Mouse (Mus musculus) ES-E14 (cell line): ENCODE data around the gene Cars2. TPM values are rescaled to one million over a fixed set of nuclear protein-coding genes. Genes with fewer than 3 reads are reported as not detected.
"Not testable (repeated sequence)": the region's sequence is repeated elsewhere in the genome, so short reads cannot be mapped to it uniquely, and the experiment has no call there.

Experiments used
- DNase-seq: peaks from one replicate; pipeline ENCODE4 v3.0.0-alpha.2; 2013; ENCODE audit warnings: low read depth, low spot score
- H3K27ac ChIP-seq: 2 replicates; pipeline ENCODE4 v1.5.1; 2012; ENCODE audit warnings: low read depth, mild to moderate bottlenecking, low read length, moderate library complexity, mixed read lengths; ENCODE audit not compliant: poor library complexity, insufficient read depth, severe bottlenecking
- H3K36me3 ChIP-seq: 2 replicates; pipeline ENCODE4 v1.6.1; 2012; ENCODE audit warnings: mild to moderate bottlenecking, low read length, moderate library complexity, mixed read lengths; ENCODE audit not compliant: control insufficient read depth, poor library complexity, insufficient read depth, severe bottlenecking
- H3K4me1 ChIP-seq, 2 experiments: fragments of 150-350 bp in 1 of 2; sonication (generic) in 1 of 2; 2 replicates each; pipeline ENCODE4 v1.6.1; 2012; ENCODE audit warnings: low read length in 2 of 2, mild to moderate bottlenecking in 1 of 2, mixed read lengths in 1 of 2; ENCODE audit not compliant: control insufficient read depth in 2 of 2, insufficient read depth in 2 of 2, poor library complexity in 1 of 2
- H3K4me3 ChIP-seq, 2 experiments: fragments of 150-350 bp in 1 of 2; sonication (generic) in 1 of 2; 2 replicates each; pipeline ENCODE4 v1.5.1; 2012; ENCODE audit warnings: low read length in 2 of 2, low read depth in 1 of 2, mild to moderate bottlenecking in 1 of 2, mixed read lengths in 1 of 2; ENCODE audit not compliant: insufficient read depth in 1 of 2, poor library complexity in 1 of 2, severe bottlenecking in 1 of 2
- H3K9ac ChIP-seq: 2 replicates; pipeline ENCODE4 v1.6.1; 2012; ENCODE audit warnings: low read depth, mild to moderate bottlenecking, low read length, mixed read lengths; ENCODE audit not compliant: poor library complexity, insufficient read depth, severe bottlenecking
- H3K9me3 ChIP-seq: fragments of 150-350 bp; sonication (generic); 2 replicates; pipeline ENCODE4 v1.6.1; 2012; ENCODE audit warnings: low read depth, mild to moderate bottlenecking, low read length; ENCODE audit not compliant: control insufficient read depth, insufficient read depth
- CHD2 ChIP-seq: IDR thresholded peaks from 2 replicates; pipeline ENCODE4 v1.6.1; 2014; ENCODE audit warnings: mild to moderate bottlenecking, low read depth, low read length, inconsistent platforms
- HCFC1 ChIP-seq: IDR thresholded peaks from 2 replicates; pipeline ENCODE4 v1.6.1; 2012; ENCODE audit warnings: low read length, inconsistent platforms, borderline replicate concordance; ENCODE audit not compliant: insufficient read depth
- MAFK ChIP-seq: IDR thresholded peaks from 2 replicates; pipeline ENCODE4 v1.6.1; 2014; ENCODE audit warnings: mild to moderate bottlenecking, low read depth, low read length, inconsistent platforms; ENCODE audit not compliant: insufficient read depth
- ZC3H11A ChIP-seq: IDR thresholded peaks from 2 replicates; pipeline ENCODE4 v1.6.1; 2012; ENCODE audit warnings: low read depth, mild to moderate bottlenecking, inconsistent platforms, low read length, borderline replicate concordance
- ZNF384 ChIP-seq: IDR thresholded peaks from 2 replicates; pipeline ENCODE4 v1.6.1; 2012; ENCODE audit warnings: low read depth, low read length, inconsistent platforms
- in situ Hi-C, 2 experiments: fragments of 600-800 bp; cut with MboI; formaldehyde crosslinking; loops; one replicate each; pipeline ENCODE4 v1.15.1; 2025; ENCODE audit warnings: low sequenced_read_pairs in 2 of 2, inconsistent platforms in 1 of 2; ENCODE audit not compliant: unreplicated experiment in 2 of 2
- total RNA-seq: library from RNA; depleted of rRNA; stranded (reverse); fragments of 300-350 nt; gene quantifications from 2 replicates; pipeline ENCODE4 v1.2.3, GENCODE M21; 2012

Cars2 gene
- total RNA-seq, 1 experiment = 34.6 TPM

- TF ChIP-seq MAFK (no peak), HCFC1 (no peak), ZNF384 (no peak), CHD2 (no peak), ZC3H11A (no peak)
- Histone ChIP-seq H3K9me3 (no peaks in the 10 kb centered on the region), H3K36me3 (no peaks in the 10 kb centered on the region), H3K4me3 (no peak overlapping the region), H3K9ac (no peak overlapping the region), H3K27ac (no peak overlapping the region), H3K4me1 (peaks cover 2 to 7% of the 10 kb centered on the region in 2 experiments; a peak in 2 of 4 replicates)
- no peak for DNase-seq
- in situ Hi-C loops = loop anchor here in 1 of 2 experiments (25.0 kb wide), 1 partner anchor 912 kb away; the partner anchor contains the start of gene Sox1
Measured at GRCm38 (mm10) chr8:11475397-11475796, 75.2 kb downstream of the Cars2 start.

- H3K4me1 ChIP-seq = peaks cover 2 to 5% of the 10 kb centered on the region in 2 experiments; a peak in 2 of 4 replicates
- in situ Hi-C loops = no loop called here
- H3K27ac ChIP-seq = no peak overlapping the region
- no peak overlapping the region for H3K9ac ChIP-seq
- no peak overlapping the region for H3K4me3 ChIP-seq
- no peaks in the 10 kb centered on the region for H3K9me3 ChIP-seq
- TF ChIP-seq ZNF384 (no peak), ZC3H11A (no peak), HCFC1 (no peak)
- no peak for DNase-seq
- H3K36me3 ChIP-seq = no peaks in the 10 kb centered on the region
Measured at GRCm38 (mm10) chr8:11473072-11473471, 77.5 kb downstream of the Cars2 start.

GRCm38 (mm10) chr8:11471309-11471708, 79.3 kb downstream of the Cars2 start:
- no peak overlapping the region for H3K9ac ChIP-seq
- TF ChIP-seq HCFC1 (no peak), CHD2 (no peak), ZC3H11A (no peak), MAFK (no peak), ZNF384 (no peak)
- no peak for DNase-seq
- H3K36me3 ChIP-seq = no peaks in the 10 kb centered on the region
- no peak overlapping the region for H3K27ac ChIP-seq
- peaks cover 2 to 5% of the 10 kb centered on the region in 2 experiments; a peak in 2 of 4 replicates for H3K4me1 ChIP-seq
- in situ Hi-C loops = no loop called here
- no peak overlapping the region for H3K4me3 ChIP-seq
- H3K9me3 ChIP-seq = no peaks in the 10 kb centered on the region

- Histone ChIP-seq H3K9me3 (no peaks in the 10 kb centered on the region), H3K4me3 (no peak overlapping the region), H3K36me3 (no peaks in the 10 kb centered on the region), H3K9ac (no peak overlapping the region), H3K4me1 (peaks cover 2% of the 10 kb centered on the region in 2 experiments; a peak in 2 of 4 replicates), H3K27ac (no peak overlapping the region)
- no peak for DNase-seq
- in situ Hi-C loops = no loop called here
- TF ChIP-seq ZNF384 (no peak), CHD2 (no peak), MAFK (no peak), HCFC1 (no peak), ZC3H11A (no peak)
Measured at GRCm38 (mm10) chr8:11470694-11471093, 79.9 kb downstream of the Cars2 start.

- Histone ChIP-seq H3K4me1 (no peaks in the 10 kb centered on the region), H3K9me3 (no peaks in the 10 kb centered on the region), H3K36me3 (no peaks in the 10 kb centered on the region), H3K27ac (no peak overlapping the region), H3K9ac (no peak overlapping the region), H3K4me3 (no peak overlapping the region)
- DNase-seq = no peak
- in situ Hi-C loops = no loop called here
- TF ChIP-seq HCFC1 = no peak
- TF ChIP-seq MAFK = no peak
- TF ChIP-seq ZNF384 = no peak
- no peak for TF ChIP-seq CHD2
- TF ChIP-seq ZC3H11A = 0 out of 2 replicates have a peak, but pooled peaks have one; percentile 11
Measured at GRCm38 (mm10) chr8:11469095-11469494, 81.5 kb downstream of the Cars2 start.

GRCm38 (mm10) chr8:11466528-11466927, 84.1 kb downstream of the Cars2 start:
- H3K9me3 ChIP-seq, H3K4me1 ChIP-seq, H3K36me3 ChIP-seq, in situ Hi-C loops, DNase-seq, H3K27ac ChIP-seq, H3K9ac ChIP-seq, H3K4me3 ChIP-seq: not testable (repeated sequence)
